Mouse (Mus musculus): ENCODE data around the gene Rimkla.

The Rimkla gene

GRCm38 (mm10) chr4:119417270-119417669 is 75.2 kb downstream of the Rimkla start:
- DNase-seq, result no peak

All from cerebellum, postnatal 36 days (tissue).